8 mouse cellular contexts compared by ENCODE assay signal in genomic region chr14:25587487-25588001, GRCm38 (mm10).
DNase-seq lines count a peak whose midpoint lies in the region; ATAC-seq and TF ChIP-seq lines count a peak whose summit lies in the region.

No protein-coding gene starts in this region.

- peaks cover 22% of the 10 kb centered on the region; the same call in 1 of the 2 replicates for H3K36me3 ChIP-seq in embryonic facial prominence, embryonic 15.5 days
- peaks cover 47% of the 10 kb centered on the region for H3K36me3 ChIP-seq in midbrain, embryonic 10.5 days
- H3K36me3 ChIP-seq in thymus, adult 2 months (ENCODE audit: control insufficient read depth, insufficient read depth, low read length): peaks cover 4% of the 10 kb centered on the region; the same call in 1 of the 2 replicates

- DNase-seq in 416B (ENCODE audit: low read depth) (peak; percentile 70), MN1 (ENCODE audit: low spot score) (peak; percentile 73)
- peak; percentile 69 for DNase-seq in heart, postnatal 4 days
- DNase-seq in layer of hippocampus, postnatal 36 days: peak; percentile 55 to 64
- DNase-seq in midbrain, embryonic 10.5 days (ENCODE audit: low spot score): peak; percentile 65
- no peak for DNase-seq in urinary bladder, postnatal 10 days (ENCODE audit: low spot score)
- DNase-seq in thymus, adult 2 months: no peak

- no peak for TF ChIP-seq CTCF in thymus, adult 2 months (IDR thresholded peaks at IDR 0.05; ENCODE audit: borderline replicate concordance, control insufficient read depth, extremely low read depth, insufficient read depth, low read length, poor library complexity)

- H3K9me3 ChIP-seq in embryonic facial prominence, embryonic 15.5 days (replicated peaks): no peaks in the 10 kb centered on the region
- H3K9me3 ChIP-seq in midbrain, embryonic 10.5 days (replicated peaks): no peaks in the 10 kb centered on the region

- 22% methylated on average over 6 of the region's 6 CpGs for WGBS in embryonic facial prominence, embryonic 15.5 days
- 9% methylated on average over 6 of the region's 6 CpGs for whole genome bisulfite sequencing in midbrain, embryonic 10.5 days
- 84% methylated on average over 6 of the region's 6 CpGs for WGBS in thymus, adult 2 months

- ATAC-seq in embryonic facial prominence, embryonic 15.5 days (ENCODE audit: insufficient number of reproducible peaks, low FRiP score, low TSS enrichment, low read depth): no peak

- H3K27me3 ChIP-seq in embryonic facial prominence, embryonic 15.5 days: no peaks in the 10 kb centered on the region
- no peaks in the 10 kb centered on the region for H3K27me3 ChIP-seq in midbrain, embryonic 10.5 days (ENCODE audit: low read depth, poor library complexity, severe bottlenecking)
- H3K27me3 ChIP-seq in thymus, adult 2 months (ENCODE audit: control insufficient read depth, insufficient read depth, low read length): no peaks in the 10 kb centered on the region

- H3K4me1 ChIP-seq in embryonic facial prominence, embryonic 15.5 days: peaks cover 70% of the 10 kb centered on the region
- peaks cover 97% of the 10 kb centered on the region for H3K4me1 ChIP-seq in midbrain, embryonic 10.5 days
- peaks cover 17% of the 10 kb centered on the region for H3K4me1 ChIP-seq in thymus, adult 2 months (replicated peaks; ENCODE audit: control insufficient read depth, insufficient read depth, low read length)

- H3K27ac ChIP-seq in embryonic facial prominence, embryonic 15.5 days (replicated peaks): peak overlapping the region; percentile 81
- peak overlapping the region; percentile 98 for H3K27ac ChIP-seq in midbrain, embryonic 10.5 days (replicated peaks)
- H3K27ac ChIP-seq in thymus, adult 2 months (ENCODE audit: control insufficient read depth, insufficient read depth, low read length): no peak overlapping the region

- no peak overlapping the region for H3K4me2 ChIP-seq in embryonic facial prominence, embryonic 15.5 days (replicated peaks)

- no peak overlapping the region for H3K9ac ChIP-seq in embryonic facial prominence, embryonic 15.5 days

- no peak for TF ChIP-seq POLR2A in thymus, adult 2 months (IDR thresholded peaks at IDR 0.05; ENCODE audit: control insufficient read depth, extremely low read depth, insufficient read depth, low read length, poor library complexity)

- no peak overlapping the region for H3K4me3 ChIP-seq in embryonic facial prominence, embryonic 15.5 days (replicated peaks)
- peak overlapping the region; percentile 38 for H3K4me3 ChIP-seq in midbrain, embryonic 10.5 days
- H3K4me3 ChIP-seq in thymus, adult 2 months (ENCODE audit: control insufficient read depth, insufficient read depth, low read length): no peak overlapping the region

Comparison
In these comparisons a context has a peak if more than half of its experiments do, and no peak if none do; other contexts are left out.
1. DNase-seq: peak in 416B (single experiment), MN1 (single experiment), heart, postnatal 4 days (single experiment), layer of hippocampus, postnatal 36 days (2 of 2) and midbrain, embryonic 10.5 days (single experiment); none in urinary bladder, postnatal 10 days (single experiment) and thymus, adult 2 months (single experiment).